Mouse (Mus musculus) liver, embryonic 14 days (tissue): Measurements from ENCODE around the gene Exoc1. TPM values are rescaled to one million over a fixed set of nuclear protein-coding genes. Genes with fewer than 3 reads are reported as not detected.

ENCODE experiments used
- polyA plus RNA-seq: library from polyadenylated mRNA; depleted of rRNA; stranded (reverse); fragments of >200 nt; gene quantifications from 2 replicates; pipeline ENCODE4 v1.2.3, GENCODE M21; 2012; rRNA removed

Exoc1 gene
- 17.0 and 18.6 TPM in 2 replicates for polyA plus RNA-seq

DNA sequence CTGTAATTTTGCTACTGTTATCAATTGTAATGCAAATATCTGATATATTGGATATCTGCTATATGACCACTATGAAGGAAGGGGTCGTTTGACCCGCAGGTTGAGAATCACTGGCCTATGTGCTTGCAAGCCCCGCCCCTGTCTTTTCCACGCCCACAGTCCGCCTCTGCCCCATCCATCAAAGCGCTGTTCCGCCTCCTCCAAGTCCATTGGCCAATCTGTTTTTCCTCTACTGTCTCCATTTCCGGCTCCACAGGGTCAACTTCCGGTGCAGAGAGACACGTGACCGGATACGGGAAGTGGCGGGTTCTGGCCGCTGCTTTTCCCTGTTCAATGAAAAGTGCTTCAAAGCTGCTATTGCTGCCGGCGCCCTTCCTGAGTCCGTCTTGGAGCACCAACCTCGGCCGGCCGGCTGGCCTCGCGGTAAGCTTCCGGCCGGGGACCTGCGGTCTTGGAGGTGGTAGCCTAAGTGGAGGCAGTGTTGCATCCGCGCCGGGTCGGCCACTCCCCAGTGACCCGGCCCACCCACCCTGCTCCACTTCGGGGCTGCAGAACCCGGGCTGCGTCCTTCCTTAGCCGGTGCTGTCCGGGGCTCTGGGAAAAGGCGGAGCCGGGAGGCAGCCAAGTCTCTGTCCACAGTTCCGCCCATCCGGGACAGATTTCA, at the start of gene Exoc1:
Exoc1 (plus strand) TSS at position 272 of the 664 bp plus-strand sequence.

DNA sequence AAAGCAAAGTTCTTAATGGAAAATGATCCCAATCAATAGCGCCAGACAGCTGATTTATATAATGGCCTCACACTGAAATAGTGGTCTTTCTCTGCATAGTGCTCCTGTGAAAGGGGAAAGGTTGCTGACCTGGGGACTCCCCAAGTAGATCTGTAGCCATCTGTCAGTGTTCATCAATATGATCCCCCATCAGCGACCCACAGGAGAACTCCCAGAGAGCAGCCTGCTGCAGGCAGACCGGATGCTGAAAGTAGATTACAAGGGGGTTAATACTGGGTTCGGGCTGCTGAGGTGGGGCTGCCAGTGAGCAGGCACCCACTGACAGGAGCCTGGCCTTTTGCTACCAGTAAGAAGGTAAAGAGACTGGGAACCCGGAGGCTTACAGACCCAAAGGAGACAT, 45.3 kb upstream of the Exoc1 start, which contains the start of gene Gm7271:
Gm7271 (plus strand) TSS at position 230 of the 400 bp plus-strand sequence.

DNA sequence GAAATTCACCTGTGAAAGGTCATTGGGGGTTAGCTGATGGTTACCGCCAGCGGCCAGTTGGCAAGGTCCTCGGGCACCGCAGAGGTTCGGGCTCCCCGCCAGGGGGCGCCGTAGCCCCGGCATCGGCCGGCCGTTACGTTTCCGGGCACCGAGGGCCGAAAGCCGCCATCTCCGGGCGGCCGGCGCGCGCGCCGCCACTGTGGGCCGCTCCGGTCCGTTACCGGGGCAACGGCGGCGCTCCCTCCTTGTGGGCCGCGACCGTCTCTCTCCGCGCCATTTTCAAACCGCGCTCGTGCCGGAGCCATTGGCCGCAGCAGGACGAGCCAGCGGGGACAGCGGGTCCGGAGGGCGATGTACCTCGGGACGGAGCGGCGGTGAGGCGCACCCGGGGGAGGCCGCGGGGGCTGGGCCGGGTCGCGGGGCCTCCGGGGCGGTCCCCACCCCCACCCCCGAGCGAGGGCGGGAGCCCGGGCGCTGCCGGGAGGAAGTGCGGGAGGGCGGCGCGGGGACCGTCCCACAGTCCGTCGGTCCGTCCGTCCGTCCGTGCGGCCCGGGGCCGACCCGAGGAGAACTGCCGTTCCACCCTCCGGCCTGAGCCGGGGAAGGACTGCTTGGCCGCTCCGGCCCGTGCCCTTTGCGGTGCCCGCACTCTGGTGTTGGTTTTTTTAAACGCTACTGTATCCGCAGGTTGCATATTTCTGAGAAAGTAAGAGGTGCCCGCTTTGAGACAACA, 59.6 kb downstream of the Exoc1 start, which contains the start of gene Cep135:
Cep135 (plus strand) TSS at position 148 of the 733 bp plus-strand sequence.

Other genes starting within 250 kb of the Exoc1 start
- gene Clock, start 224.5 kb upstream of the Exoc1 start, polyA plus RNA-seq = 1.6 and 1.7 TPM in 2 replicates
- gene Pdcl2, start 198.2 kb upstream of the Exoc1 start, polyA plus RNA-seq = not detected in 2 replicates
- gene Nmu, start 165.5 kb upstream of the Exoc1 start, polyA plus RNA-seq = not detected in 2 replicates
- gene Gm7271, start 45.3 kb upstream of the Exoc1 start, polyA plus RNA-seq = not detected in 2 replicates
- 4.7 and 5.0 TPM in 2 replicates for gene Cep135, start 59.4 kb downstream of the Exoc1 start, polyA plus RNA-seq
- 6.8 and 7.2 TPM in 2 replicates for gene C530008M17Rik, start 127.2 kb downstream of the Exoc1 start, polyA plus RNA-seq